Mouse (Mus musculus) yolk sac, embryonic 10.5 days (tissue): ENCODE data around the gene Fam173a.

Experiments
- DNase-seq: peaks from one replicate; pipeline ENCODE4 v3.0.0-alpha.2; 2017; ENCODE audit warnings: low spot score

Fam173a gene

DNA sequence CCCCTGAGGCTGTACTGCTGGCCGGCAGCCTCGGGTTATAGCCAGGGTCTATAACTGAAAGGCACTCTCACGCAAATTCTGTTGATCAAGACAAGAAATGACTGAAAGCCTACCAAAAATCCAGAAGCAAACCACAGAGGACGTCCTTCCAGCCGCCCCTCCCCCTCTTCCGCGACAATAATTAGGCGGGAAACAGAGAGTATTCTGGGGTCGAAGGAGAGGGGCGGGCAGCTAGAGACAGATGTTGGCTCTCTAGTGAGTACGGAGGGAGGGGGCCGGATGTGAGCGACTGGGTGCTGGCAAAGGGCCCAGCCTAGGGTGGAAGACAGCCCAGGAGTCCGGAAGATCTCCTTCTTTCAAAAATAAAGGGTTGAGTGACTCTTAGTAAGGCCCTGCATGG lies at the start of gene Fam173a:
TSS of gene Fam173a (minus strand) at position 287 of the 400 bp plus-strand sequence.
- DNase-seq, result peak; percentile 71

DNA sequence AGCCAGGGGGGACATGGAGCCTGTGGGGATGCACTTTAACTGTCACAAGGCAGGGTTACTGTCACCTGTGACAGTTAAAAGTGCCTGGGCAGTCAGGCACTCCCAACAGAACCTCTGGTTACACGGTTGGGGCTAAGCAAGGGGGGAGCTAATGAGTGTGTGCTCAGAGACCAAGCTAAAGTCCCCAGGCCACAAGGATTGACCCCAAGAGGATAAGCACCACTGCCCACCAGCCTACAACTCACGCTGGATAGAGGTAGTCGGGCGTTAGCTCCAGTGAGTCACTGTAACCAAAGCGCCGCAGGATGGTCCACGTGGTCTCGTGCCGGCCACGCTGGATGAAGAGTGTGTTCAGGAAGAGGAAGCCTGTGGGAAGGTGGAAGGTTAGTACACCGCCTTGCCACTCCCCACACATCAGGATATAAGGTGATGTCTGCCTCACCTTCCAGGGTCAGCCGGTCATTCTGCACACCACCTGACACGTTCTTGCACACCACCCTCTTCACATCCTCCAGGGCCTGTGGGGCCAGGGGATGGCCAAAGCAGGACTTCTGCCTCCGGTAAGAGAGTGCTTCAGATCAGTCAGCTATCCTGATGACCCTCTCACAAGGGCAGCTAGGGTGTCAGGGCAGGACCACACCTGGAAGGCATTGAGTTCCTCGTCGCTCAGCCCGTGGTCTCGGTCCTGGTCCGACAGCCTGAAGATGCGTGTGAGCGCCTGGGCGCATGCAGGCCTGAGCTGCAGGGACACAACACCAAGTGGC lies 48.6 kb upstream of the Fam173a start, which contains the start of gene Gm20683:
TSS of gene Gm20683 (minus strand) at position 647 of the 764 bp plus-strand sequence.
- no peak for DNase-seq

DNA sequence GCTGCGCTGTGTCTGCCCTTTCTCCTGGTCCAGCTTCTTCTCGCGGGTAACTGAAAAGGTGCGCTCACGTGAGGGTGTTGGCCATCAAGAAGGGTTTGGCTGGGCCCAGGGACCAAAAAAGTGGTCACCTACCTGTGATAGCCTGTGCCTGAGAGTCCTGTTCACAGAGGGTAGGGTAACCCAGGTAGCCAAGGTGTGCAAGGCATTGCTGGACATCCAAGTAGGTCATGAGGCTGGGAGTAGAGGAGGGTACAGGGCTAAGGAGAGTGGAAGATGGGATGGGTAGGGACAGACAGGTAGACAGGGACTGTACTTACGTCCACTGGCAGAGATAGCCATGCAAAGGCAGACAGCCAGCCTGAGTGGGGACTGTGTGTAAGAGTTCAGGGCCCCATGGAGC lies 47.8 kb upstream of the Fam173a start:
- DNase-seq, result no peak

DNA sequence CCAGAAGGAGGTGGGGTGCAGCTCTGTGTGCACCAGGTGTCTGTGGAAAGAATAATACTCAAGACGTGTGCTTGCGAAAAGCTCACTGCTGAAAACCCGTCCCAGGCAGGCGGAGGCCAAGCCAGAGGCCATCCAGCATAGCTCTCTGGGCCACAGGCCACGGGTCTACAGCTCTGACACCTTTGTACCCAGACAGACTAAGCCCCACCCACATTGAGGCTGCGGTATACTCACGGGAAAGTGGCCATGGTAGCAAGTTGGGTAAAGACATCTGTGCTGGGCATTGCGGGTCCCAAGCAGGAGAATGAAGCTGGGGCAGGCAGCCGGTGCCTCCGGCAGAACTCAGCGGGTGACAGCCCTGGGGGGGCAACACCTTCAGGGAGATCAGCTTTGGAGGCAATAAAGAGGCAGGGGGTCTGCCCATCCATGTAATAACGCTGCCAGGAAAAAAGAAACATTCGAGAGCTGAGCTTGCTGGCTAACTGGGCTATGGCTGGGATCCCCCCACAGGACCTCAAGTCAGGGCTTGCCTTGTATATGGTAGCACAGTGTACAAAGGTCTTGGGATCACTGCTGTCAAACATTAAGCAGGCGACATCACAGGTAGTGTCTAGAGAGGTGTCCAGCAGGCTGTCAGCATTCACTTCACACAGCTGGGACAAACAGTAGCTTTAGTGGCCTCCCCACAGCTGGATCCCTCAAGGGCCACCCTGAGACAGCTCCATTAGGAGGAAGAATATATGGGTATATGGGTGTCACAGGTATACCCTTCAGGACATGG lies 46.9 kb upstream of the Fam173a start:
- peak; percentile 63 for DNase-seq

DNA sequence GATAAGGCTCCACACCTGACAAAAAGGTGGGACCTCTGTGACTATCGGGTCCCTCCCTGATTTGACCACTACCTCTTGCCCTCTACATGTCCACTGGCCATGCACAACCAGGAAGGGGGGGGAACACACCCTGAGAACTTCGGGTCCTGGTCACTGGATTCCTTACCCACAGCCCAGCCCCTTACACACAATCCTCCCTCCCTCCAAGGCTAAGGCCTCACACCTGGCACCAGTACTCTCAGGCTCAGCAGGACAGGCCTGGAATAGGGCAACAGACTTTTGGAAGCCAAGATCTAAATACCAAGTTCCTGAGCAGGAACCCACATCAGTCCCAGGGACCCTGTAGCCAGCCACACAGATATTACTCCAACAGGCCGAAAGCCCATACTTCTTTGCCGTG lies 46.2 kb upstream of the Fam173a start:
- DNase-seq, result no peak

DNA sequence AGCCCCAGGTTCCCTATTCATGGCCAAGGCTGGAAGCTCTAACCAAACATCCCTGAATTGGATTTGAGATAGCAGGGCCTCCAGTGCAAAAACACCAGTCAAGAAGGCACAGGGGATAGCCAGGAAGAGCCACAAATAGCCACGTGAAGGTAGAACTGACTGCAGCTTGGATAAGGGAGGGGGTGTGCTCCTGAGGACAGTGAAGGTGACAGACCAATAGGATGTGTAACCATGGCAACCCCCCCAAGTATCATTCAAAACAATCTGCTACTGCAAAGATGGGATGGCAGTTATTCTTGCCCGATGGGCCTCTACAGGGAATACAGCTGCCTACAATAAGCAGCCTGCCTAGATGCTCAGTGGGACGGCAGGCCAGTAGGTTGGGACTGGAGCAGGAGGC lies 44.8 kb upstream of the Fam173a start:
- DNase-seq, result no peak

DNA sequence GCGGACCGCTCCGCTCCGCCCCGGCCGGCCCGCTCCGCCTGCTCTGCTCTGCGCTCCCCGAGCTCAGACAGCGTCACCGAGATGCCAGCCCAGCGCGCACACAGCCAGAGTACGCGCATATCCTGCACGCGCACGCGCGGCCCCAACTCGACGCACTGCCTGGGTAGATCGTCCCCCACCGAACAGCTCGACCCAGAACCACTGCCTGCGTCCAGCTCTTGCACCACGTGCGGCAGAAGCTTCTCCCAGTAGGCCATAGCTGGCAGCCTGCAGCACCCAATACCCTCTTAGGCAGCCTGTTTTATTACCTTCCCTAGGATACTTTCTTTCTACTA lies 44.3 kb upstream of the Fam173a start, which contains the start of gene Rhbdl1:
TSS of gene Rhbdl1 (minus strand) at position 220 of the 335 bp plus-strand sequence.
- DNase-seq, result peak; percentile 69

DNA sequence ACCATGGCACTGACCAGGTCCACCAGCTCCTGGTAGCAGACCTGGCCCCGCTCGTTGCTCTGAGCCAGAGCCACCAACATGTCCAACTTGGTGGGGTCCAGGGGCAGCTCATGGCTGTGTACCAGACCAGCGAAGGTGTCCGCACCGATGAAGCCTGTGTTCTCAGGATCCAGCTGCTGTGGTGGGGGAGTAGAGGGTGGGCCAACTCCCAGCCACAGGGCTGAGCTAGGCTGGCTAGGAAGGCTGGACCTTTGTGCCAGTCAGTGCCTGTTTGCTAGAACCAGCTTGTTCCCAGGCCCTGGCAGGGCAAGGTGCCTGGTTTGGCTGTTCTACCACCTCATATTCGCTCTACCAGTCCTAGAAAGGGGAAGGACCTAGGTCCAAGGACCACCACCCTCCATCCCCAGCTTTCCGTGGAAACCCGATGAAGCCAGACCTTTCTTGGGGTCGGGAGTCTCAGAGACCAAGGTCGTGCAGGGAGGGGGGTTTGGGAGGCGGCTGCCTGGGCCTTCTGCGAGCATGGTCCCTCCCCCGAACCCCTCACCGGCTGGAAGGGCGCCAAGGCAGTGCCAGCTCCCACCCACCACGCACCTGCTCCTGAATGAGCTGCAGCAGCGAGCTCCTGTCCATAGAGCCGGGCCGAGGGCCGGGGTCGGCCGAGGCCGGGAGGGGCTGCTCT lies 43.8 kb upstream of the Fam173a start:
- DNase-seq, result no peak

DNA sequence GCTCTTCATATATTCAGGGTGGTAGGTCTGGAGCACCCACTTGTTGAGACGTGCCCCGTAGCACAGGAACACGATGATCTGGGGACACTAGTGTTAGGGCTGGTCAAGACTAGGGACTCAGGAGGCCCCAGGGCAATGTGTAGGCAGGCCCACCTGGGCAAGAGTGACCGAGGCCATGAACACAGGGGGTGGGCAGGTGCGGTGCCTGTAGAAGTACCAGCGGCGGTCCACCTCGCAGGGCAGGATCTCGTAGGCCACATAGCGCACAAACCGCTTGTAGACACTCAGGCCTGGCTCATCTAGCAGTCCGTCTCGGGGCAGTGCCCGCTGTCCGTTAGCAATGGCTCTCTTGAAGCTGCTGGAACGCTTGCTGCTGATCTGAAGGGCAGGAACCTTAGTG lies 43.1 kb upstream of the Fam173a start:
- no peak for DNase-seq

DNA sequence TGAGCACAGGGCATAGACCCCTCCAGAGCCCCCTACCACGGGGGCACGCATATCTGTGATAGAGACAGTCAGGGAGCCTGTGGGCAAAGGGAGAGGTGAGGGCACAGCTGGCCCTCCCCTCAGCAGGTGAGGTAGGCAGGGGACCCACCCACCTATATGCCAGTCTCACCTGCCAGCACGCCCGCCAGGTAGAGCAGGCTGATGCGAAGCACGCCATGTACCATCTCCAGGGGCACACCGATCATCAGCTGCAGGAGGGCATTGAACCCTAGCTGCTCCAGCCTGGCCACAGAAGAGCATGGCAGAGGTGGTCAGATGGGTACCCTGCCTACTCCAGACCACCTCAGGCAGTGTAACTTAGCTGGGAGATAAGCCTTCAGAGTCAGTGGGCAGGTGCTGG lies 42.6 kb upstream of the Fam173a start:
- DNase-seq, result no peak

DNA sequence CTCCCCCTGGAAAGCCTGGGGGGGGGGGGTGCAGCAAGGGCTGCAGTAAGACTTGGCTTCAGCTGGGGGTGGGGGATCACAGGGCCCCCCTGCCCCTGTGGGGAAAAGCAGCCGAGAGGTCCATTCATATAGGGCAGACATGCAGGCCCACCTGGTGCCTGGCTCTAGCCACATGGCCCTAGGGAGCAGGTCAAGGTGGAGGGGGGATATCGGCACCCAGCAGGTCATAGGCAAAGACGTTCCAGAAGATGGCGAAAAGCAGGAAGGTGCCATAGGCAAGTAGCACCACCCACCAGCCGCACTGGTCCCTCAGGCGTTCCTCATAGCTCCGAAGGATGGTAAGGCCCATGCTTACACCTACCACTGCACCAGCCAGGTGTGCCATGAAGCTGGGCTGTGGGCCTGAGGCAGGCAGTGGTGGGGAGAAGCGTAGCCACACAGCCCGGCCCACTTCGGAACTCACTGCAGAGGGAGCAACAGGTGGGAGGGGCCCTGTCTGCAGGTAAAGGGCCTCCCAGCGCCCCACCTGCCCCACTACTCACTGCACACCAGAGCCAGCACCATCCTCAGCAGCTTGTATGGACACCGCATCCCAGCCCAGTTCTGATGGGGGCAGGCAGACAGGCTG lies 42.0 kb upstream of the Fam173a start:
- DNase-seq, result no peak

DNA sequence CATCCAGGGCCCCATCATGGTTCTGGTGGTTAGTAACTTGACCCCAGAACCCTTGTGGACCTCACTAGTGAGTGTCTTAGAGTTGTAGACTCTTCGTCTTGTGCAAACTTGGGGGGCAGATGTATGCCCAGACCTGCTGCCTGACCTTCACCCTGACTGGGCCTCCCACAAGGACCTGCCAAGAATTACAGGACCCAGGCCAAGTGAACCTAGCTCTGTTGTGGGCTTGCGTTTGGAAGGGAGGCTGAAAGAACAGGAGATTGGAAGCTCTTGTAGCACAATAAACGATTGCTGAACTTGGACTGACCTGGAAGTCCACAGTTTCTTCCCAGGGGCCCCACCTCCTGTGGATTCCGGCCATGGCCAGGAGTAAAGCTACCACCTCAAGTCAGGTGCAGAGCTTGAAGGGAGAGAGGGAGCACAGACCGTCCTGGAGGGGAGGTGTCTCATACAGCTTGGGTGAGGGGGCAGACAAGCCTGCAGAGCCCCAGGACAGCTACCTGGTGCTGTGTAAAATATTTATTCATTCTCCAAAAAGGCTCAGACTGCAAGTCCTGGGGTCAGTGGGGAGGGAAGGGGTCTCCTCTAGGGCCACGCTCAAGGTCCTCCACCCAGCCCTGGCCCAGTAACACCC lies 41.4 kb upstream of the Fam173a start:
- no peak for DNase-seq

DNA sequence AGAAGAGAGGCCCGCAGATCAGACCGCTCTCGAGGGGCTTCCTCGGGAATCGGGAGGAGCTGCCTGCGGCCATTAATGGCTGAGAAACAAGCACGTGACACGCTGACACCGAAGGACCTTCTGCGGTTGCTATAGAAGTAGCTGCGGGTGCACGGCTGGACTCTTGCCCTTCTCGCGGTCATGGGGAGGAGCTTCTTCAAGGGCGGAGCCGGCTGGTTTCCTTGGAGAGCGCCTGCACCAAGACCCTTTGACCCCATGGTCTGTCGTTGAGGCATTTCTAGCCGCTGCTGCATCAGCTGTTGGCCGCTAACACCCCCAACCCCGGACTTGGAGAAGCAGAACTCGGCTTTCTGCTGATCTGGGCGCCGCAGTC lies 40.6 kb upstream of the Fam173a start, which contains the start of gene Stub1:
TSS of gene Stub1 (minus strand) at position 114 of the 373 bp plus-strand sequence.
- peak; percentile 98 for DNase-seq

DNA sequence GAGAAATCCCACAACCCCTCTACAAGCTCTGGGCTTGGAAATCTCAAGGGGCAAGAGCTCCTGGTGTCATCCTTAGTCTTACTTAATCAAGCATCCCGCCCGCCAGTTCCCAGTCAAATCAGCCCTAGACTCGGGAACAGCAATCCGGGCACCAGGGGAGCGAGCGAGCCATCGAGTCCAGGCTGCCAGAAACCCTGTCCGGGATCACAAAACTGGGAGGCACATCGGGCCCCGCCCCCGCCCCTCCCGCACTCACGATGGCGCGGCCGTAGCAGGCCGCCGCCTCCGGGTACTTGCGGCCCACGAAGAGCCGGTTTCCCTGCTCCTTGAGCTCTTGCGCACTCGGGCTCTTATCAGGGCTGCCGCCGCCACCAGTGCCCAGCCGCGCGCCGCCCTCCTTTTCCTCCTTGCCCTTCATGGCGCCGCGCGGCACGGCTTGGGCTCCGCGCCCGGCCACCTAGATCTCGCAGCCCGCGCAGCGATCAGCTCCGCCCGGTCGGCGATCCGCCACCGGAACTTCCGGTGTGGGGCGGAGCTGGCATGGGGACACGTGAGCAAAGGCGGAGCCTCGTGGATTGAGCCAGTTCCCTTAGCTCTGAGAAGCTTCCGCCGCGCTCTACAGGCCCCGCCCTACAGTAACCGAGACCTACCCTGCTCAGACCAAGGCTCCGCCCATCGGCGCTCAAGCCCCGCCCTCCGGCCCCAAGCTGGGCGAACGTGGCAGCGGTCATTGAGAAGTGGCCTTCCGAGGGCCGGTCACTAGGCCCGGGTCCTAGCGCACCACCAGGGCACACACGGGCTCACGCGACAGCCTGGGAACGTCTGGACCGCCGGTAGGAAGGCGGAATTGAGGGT lies 40.0 kb upstream of the Fam173a start:
- DNase-seq, result peak; percentile 100

DNA sequence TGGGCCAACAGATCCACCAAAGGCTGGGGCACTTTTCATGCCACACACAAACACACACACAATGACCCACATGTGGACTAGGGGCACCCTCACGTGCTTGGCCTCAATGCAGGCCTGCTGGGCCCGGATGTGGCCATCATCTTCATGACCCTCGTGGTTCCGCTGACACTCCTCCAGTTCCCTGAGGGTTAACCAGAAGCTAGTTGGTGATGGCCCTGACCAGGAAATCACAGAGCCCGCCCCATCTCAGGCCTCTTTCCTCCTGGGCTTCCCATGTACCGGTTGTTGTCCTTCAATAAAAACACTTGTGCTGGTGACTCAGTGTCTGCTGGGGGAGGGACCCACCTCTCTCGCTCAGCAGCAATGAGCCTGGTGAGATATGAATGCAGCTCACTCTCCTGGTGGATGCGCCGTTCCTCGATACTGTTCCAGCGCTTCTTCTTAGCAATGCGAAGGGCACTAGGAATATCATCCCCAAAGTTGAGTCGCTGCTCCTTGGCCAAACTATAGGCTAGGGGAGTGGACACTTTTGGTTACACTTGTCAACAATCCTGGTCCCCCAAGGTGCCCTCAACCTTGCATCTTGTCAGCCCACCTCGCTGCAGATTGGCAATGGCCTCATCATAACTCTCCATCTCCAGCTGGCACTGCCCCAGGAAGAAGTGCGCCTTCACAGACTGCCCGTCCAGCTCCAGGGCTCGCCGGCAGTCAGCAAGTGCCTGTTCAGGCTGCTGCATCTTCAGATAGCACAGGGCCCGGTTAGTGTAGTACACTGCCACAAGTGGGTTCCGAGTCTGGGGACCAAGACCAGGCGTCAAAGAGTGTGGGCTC lies 39.0 kb upstream of the Fam173a start:
- no peak for DNase-seq

DNA sequence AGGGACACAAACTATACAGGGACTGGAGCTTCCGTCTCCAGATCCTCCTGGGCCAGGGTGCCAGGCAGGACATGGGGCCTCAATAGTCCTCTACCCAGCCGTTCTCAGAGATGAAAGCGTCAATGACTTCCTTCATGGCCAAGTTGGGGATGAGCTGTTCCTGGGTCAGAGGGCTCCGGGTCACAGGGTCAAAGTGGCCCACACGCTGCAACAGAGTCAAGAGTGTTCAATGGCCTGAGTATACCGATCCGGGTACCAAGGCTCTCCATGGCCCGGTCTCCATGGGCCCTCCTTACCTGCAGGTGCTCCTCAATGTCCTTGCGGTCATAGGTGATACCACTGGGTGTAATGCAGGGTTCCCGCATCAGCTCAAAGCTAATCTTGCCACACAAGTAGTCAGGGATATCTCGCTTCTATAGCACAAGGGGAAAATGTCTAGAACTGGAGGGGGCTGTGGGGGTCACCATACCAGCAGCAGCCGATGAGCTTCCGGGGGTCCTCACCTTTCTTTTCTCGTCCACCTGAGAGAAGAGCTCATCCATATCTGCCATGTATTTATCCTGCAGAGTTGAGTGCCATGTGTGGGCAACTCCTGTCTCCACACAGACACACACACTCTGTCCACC lies 38.2 kb upstream of the Fam173a start:
- no peak for DNase-seq

DNA sequence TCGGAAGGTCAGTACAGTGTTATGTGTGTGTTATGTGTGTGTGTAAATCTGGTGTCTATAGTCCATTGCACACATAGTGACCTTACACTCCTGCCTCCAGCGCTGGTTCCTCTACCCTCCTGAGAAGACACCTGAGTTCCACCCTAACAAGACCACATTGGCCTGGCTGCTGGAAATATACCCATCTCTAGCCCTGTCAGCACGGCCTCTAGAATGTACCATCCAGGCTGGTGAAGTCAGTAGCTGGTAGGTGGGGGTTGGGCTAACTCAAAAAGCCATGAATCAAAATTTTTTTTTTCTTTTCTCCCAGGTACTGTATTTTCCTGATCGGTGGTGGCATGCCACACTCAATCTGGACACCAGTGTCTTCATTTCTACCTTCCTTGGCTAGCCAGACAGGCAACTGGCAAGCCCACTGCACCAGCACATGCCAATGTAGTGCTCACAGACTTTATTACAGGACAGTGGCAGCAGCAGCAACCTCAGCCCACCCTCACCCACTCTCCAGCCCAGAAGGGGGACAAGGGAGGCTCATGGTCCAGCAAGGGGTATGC lies 37.6 kb upstream of the Fam173a start:
- DNase-seq, result no peak

DNA sequence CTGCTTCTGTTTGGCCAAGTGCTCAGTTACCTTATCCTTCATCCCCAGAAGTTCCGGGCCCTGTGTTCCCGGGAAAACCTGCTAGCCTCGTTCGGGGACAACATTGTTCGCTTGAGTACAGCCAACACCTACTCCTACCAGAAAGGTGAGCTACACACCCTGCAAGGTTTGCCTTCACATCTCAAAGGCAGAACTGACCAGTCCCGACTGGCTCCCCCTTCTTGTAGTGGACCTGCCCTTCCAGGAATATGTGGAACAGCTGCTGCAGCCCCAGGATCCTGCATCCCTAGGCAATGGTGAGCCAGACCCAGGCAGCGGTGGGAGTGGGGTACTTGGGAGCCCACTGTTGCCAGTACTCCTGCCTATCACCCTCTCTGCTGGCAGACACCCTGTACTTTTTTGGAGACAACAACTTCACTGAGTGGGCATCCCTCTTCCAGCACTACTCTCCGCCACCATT lies 36.9 kb upstream of the Fam173a start:
- no peak for DNase-seq
